Mouse (Mus musculus): ENCODE data around the gene Agbl2. TPM values are rescaled to one million over a fixed set of nuclear protein-coding genes. Genes with fewer than 3 reads are reported as not detected.
"Not testable (repeated sequence)": the region's sequence is repeated elsewhere in the genome, so short reads cannot be mapped to it uniquely, and the experiment has no call there.

Gene Agbl2
- polyA plus RNA-seq, 1 experiment, result 0.22 TPM

DNA sequence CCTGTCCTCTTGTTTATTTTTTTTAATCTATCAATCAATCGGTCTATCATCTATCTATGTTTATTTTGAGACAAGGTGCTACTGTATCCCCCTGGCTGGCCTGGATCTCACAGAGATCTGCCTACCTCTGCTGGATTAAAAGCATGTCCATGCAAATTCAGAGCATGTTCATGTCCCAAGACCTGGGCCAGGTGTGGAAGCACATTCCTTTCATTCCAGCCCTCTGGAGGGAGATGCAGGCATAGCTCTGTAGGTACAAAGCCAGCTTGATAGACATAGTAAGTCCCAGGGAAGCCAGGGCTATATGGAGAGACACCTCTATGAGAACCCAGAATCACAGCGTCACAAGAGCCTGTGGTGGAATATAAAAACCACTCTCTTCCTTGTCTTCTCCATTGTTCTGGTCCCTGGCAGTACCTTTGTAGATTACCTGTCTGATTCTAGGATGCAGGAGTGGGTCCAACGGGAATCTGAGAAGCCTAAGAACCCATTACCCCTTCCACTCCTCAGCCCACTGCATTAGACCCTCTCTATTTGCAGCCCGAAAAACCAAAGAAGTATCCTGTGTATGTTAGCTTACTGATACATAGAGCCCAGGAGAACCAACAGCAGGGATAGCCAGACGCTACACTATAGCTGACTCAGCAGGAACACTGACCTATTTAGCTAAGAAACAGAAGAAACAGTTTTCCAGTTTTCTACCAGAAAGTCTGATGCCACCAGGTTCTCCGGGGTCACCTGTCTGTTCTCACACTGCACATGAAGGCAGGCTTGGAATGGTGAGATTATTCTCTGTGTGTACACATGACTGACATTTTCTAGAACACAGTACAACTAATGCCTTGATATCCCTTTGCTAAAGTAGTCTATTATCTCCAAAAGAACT, 26.0 kb downstream of the Agbl2 start:
- 85% methylated on average over 6 of the region's 6 CpGs for WGBS
- DNase-seq (ENCODE audit: low read depth, low spot score), result no peak

DNA sequence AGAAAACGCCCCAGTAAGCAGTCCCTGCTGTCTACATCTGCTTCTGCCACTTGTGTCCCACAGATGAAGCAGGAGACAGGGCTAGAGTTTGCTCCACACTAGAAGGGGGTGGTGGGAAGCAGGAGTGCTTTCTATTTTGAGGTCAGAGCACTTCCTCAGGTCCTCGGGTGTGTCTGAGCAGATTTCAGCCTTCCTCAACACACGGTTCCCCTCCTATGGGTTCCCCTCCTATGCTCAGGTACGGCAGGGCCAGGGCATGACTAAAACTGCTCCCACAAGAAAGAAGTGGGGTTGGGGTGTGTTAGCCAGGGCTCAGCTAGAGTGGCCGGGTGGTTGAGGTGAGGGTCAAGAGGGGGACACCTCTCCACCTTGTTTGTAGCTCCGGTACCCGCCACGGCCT, 28.2 kb downstream of the Agbl2 start:
- DNase-seq (ENCODE audit: low read depth, low spot score), result no peak
- WGBS, result 79% methylated on average over 8 of the region's 8 CpGs

DNA sequence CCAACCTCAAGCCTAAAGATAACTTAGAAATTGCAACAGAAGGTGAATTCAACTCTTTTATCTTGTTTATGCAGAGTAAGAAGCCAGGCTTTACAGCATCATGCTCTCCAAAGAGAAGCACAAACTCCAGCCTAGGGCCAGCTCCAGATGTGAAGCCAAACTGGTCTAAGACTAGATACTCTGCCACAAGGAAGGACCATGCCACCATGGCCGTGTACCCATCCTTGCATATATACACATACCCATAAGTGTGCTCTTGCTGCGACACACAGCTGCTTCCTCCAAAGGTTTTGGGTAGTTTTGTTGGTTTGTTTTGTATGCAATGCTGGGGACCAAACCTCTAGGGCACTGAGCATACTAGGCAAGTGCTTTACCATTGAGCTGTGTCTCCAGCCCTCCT, 32.7 kb downstream of the Agbl2 start:
- 77% methylated on average over 2 of the region's 2 CpGs for WGBS
- no peak for DNase-seq (ENCODE audit: low read depth, low spot score)

DNA sequence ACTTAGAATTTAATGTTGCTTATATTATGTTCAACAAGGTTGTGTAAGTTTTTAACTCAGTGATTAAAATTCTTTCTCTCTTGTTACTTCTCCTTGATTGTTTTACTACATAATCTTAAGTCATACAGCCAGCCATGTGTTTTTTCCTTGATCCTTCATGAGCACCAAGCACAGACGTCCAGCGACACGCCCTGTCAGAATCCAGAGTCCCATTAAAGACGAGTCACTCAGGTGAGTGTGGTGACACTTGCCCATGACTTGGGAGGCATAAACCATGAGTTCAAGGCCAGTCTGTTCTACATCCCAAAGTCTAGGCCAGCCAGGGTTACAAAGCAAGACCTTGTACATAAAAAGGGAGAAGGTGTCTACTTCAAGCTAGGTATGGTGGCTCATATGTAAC, 33.6 kb downstream of the Agbl2 start:
- DNase-seq (ENCODE audit: low read depth, low spot score), result peak; percentile 51
- WGBS, result 33% methylated on average over 4 of the region's 4 CpGs

DNA sequence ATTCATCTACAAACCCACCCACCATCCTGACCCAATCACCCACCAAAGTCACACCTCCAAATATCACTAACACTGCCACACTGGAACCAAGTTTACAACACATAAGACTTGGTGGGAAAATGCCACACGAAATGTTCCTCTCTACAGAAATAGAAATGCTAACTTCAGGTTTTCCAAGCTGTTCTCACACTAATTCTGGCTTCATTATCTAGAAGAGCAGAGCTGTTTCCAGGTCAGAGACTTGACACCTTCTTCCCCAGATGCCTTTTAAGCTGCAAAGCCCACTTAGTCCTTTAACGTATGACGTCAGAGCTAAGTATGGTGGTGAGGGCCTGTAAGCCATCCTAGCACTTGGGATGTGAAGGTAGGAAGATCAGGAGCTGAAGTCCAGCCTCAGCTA, 36.2 kb downstream of the Agbl2 start:
- 93% methylated on average over 3 of the region's 3 CpGs for WGBS
- no peak for DNase-seq (ENCODE audit: low read depth, low spot score)

DNA sequence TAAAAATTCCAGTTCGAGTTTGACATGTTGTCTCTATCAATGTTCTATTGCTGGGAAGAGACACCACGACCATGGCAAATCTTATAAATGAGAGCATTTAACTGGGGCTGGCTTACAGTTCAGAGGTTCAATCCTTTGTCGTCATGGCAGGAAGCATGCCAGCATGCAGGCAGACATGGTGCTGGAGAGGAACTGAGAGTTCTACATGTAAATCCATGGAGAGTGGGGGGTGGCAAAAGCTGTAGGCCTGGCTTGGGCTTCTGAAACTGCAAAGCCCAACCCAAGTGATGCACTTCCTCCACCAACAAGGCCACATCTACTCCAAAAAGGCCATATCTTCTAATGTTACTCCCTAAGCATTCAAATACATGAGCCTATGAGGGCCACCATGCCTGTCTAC, 38.4 kb downstream of the Agbl2 start:
- WGBS, result 86% methylated on average over 3 of the region's 3 CpGs
- no peak for DNase-seq (ENCODE audit: low read depth, low spot score)

DNA sequence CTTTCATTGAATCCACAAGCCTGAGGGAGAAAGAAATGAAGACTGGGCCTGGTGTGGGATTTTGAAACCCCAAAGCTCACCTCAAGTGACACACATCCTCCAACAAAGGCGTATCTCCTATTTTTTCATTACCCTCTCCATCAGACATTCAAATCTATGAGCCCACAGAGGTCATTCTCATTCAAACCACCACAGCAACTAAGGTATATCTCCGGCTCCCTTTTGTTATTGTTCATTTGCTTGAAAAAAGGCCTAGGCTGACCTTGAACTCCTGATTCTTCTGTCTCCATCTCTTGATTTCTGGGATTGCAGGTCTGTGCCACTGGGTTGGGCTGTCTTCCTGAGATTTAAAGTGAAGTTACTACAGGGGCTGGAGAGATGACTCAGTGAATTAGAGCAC, 40.5 kb downstream of the Agbl2 start:
- WGBS, result 90% methylated on average over 2 of the region's 2 CpGs
- no peak for DNase-seq (ENCODE audit: low read depth, low spot score)

DNA sequence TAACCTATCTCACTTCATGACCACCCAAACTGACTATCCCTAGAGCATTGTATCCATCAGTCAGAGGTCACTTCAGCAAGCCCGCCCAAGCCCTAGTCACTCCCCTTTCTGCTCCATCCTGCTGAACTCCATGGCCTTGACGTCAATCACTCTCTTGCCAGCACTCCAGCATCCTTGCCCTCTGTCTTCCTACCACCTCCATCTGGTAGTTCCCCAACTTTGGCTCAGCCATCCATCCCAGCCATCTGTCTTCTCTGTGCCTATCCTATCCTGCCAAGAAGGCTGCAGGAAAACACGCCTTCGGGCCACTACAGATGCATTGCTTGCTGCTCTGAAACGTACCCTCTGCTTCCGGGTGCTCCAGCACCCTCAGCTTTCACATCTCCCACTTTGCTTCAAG, 41.3 kb downstream of the Agbl2 start:
- no peak for DNase-seq (ENCODE audit: low read depth, low spot score)
- 90% methylated on average over 6 of the region's 6 CpGs for WGBS

DNA sequence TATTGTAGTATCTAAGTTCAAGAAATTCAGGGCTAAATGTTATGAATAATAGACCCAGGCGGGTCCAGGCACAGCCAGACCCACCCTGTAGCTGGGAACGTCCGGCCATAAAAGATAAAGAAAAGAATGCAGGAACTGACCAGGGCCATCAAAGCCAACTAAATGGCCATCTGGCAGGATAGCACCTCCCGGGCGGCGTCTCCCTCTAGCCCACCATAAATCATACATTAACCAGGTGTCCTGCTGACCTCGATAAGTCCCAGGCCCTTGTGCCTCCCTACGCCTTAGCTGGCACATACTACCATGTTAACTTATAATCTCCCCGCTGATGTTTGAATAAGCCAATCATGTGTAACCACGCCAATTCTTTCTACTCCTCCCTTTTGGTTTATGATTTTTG, 42.0 kb downstream of the Agbl2 start:
- whole genome bisulfite sequencing, result 19% methylated on average over 10 of the region's 10 CpGs
- not testable (repeated sequence) for DNase-seq (ENCODE audit: low read depth, low spot score)

DNA sequence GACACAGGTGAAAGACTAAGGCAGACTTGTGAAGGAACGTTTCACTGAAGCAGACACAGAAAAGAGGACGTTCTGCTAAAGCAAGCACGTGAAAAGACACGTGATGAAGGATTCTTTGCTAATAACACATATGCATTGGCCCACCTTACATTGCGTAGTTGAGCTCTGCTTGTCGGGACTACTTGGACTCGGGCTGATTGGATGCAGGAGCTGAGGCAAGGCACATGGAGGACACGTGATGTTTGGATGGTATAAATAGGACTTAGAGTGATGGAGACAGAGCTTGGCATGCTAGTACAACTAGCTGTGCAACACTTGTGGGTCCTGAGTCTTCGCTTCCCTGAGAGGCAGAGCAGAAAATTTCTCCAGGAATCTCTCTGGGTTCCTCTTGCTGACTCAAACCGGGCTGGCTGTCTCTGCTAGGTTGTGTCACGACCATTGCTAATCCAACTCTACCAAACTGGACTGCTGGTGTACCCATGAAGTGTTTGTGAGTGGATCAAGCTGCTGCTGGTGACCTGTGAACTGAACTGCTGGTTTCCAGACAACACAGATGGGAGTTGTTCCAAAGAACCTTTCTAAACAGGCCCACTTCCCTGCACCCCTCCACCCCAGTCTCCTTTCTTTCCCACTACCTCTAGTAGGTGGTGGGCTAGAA, 43.1 kb downstream of the Agbl2 start:
- 86% methylated on average over 11 of the region's 11 CpGs for WGBS
- no peak for DNase-seq (ENCODE audit: low read depth, low spot score)

DNA sequence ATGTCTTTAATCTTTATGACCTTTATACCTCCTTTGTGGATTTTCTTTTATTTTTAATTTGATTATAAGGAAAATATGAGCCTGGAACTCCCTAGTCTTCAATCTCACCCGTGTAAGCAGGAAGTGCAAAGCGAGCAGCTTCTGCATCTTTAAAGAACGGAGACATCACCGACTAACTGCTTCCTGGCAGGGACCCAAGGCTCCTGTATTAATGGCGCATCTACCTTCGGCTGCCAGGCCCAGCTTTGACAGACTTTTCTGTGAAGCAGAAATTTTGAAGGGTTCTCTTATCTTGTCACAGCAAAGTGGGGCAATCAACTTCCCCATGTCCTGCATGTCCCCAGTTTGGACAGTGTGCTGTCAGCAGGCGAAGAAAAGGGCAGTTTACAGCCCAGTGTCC, 46.2 kb downstream of the Agbl2 start:
- WGBS, result 25% methylated on average over 7 of the region's 7 CpGs

DNA sequence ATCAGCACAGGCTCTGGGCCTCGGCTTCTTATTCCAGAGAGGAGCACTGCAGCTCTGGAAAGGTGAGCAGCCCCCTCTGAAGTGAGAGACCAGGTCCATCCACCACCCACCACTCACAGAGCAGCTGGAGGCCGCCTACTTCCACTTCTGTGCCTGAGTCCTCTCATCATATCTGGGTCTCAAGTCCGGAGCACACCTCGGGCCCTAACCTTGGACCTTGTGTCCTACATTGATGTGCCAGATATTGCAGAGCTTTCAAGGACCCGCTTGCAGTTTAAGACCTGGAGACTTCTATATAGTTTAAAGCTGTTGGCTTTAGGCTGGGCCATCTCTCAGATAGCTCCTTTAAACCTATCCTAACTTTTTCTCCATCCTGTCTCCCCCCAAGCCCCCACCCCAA, 51.0 kb downstream of the Agbl2 start:
- WGBS, result 62% methylated on average over 5 of the region's 5 CpGs
- no peak for DNase-seq (ENCODE audit: low read depth, low spot score)

More for the DNA sequence above, 46.2 kb downstream of the Agbl2 start:
- no peak for DNase-seq (ENCODE audit: low read depth, low spot score)

DNA sequence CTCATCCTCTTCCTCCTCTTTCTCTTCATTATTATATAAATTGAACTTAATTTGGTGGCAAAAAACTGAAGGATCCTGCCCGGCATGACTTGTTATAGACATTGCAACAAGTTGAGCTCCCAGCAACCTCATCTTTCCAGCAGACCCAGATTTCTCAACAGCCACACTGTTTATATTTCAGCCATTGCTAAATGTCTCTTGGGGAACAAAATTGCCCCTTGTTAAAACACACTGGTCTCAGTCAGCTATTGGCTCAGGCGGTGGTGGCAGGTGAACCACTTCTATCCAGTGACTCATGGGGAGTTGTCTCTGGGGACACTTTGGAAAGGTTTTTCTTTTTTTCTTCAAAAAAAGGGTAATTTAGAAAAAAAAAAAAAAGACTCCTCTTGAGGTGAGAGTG, 56.1 kb downstream of the Agbl2 start:
- 64% methylated on average over 2 of the region's 2 CpGs for WGBS
- DNase-seq (ENCODE audit: low read depth, low spot score), result no peak

DNA sequence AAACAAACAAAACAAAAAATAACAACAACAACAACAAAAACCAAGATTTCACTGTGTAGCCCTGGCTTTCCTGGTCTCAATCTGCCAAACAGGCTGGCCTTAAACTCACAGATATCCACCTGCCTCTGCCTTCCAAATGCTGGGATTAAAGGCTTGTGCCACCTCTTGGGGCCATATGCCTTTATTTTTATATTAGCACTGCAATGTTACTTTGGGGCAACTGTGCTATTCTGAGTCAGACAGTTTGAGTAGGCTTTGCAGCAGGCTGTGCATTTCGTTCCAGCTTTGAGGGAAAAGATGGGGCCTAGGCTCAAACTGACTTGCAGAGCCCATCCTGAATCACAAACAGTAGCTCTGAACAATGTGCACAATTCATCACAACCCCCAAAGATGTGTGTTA, 61.1 kb downstream of the Agbl2 start:
- WGBS, result 78% methylated on average over 1 of the region's 1 CpGs
- no peak for DNase-seq (ENCODE audit: low read depth, low spot score)

DNA sequence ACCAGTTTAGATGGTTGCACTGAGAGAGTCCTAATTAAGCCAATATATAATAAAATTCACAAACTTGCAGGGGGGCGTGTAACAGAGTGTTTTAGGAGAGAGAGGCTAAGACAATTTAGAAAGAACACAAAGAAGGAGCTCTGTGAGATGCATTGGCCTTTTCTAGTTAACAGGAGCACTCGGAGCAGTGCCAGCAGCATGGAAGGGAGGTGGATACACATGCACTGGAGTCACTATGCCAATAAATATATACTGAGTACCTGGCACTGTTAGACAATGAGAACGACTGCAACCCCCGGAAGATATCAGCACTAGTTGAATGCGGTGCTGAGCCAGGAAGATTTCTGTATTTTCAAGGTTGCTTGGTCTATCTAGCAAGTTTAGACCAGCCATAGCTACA, 61.7 kb downstream of the Agbl2 start:
- WGBS, result 70% methylated on average over 5 of the region's 5 CpGs

DNA sequence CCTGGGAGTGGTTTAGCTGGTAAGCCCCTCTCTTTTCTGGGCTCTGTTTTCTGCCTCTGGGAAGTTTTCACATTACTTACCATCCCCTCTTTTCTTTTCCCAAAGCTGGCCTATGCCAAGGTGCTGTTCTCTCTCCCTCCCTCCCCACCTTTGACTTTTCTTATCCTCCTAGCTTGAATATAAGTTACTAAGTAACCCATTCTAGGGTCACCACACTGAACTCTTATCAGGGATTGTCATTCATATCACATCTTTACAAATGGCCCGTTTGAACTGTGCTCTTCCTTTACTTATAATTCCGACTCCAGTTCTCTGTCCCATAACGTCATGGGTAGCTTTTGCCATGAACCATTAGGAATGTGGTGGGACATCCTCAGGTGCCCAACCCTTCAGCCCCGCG, 62.7 kb downstream of the Agbl2 start:
- 42% methylated on average over 5 of the region's 5 CpGs for WGBS
- DNase-seq (ENCODE audit: low read depth, low spot score), result no peak

More for the DNA sequence above, 61.7 kb downstream of the Agbl2 start:
- no peak for DNase-seq (ENCODE audit: low read depth, low spot score)

DNA sequence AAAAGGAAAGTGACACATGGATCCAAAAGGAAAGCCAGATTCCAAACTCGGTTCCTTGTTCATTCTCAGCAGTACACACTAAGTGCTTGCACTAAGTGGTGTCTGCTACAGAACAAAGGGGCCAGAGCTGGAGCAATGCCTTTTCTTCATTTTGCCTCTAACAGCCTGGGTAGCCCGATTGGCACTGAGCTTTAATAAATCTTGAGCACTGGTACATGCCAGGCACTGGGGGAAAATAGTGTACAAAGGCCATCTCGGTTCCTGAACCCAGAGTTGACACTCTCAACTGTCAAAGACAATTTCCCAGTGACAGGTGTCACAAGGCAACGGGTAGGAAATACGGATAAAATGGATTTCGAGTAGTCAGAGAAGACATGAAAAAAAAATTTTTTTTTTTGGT, 63.6 kb downstream of the Agbl2 start:
- no peak for DNase-seq (ENCODE audit: low read depth, low spot score)
- WGBS, result 28% methylated on average over 6 of the region's 6 CpGs

DNA sequence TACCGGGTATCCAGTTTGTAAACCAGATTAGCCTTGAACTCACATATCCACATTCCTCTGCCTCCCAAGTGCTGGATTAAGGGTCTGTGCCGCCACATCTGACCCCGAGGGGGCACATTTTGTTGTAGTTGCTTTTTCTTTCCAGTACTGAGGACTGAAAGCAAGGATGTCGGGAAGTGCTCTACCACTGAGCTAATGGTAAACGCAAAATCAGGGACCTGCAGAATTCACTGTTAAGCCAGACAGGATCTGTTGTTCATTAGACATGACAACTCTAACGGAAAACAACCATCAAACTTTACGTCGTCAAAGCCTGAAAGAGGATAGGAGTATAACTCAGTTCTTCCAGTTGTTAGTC, 64.0 kb downstream of the Agbl2 start:
- WGBS, result 2% methylated on average over 8 of the region's 8 CpGs
- DNase-seq (ENCODE audit: low read depth, low spot score), result no peak

DNA sequence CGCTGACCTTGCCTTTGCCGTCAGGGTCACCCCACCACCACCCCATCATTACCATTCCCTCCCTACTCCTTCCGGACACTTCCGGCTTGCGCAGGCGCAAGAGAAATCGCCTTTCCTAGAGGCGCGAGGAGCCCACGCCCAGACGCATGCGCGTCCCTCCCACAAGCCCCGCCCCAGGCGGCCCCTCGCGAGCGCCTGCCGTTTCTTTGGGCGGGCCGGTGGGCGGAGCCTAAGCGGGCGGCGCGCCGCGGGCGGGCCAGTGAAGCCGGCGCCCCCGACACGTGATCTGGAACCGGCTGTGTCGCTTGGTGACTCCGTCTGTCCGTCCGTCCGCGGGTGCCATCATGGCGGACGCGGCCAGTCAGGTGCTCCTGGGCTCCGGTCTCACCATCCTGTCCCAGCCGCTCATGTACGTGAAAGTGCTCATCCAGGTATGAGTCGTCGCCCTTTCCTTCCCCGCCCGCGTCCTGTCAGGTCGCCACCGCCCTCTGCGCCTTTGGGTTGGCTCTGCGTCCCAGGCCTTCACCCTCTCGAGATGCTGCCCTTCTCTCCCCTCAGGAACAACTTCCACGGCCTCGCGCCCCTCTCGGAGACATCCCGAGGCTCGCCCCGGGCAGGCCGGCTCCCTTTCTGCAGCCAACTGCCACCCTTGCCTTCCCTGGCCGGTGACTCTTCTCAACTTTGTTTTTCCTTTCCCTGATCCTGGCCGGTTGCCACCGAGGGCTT, 64.6 kb downstream of the Agbl2 start, which contains the start of gene Mtch2:
Mtch2 (plus strand) TSS at position 201 of the 726 bp plus-strand sequence.
- WGBS, result 1% methylated on average over 66 of the region's 67 CpGs
- DNase-seq (ENCODE audit: low read depth, low spot score), result peak; percentile 96

DNA sequence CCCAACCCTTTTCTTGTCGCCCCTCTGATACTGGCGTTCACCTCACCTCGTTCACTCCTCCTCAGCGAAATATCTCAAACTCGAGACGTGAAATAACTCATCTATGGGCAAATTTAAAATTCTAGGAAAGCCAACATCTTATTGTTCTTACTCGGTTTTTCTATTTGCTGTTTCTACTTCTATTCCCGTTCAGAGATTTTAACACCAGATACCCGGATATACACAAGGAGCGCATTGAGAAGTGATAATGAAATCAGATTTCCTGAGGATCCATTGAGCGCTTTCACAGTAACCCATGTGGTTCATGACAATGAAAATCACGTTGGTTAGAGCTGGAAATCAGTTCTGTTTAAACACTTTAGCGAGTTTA, 65.1 kb downstream of the Agbl2 start:
- no peak for DNase-seq (ENCODE audit: low read depth, low spot score)
- under 1% methylated on average over 13 of the region's 13 CpGs for WGBS

DNA sequence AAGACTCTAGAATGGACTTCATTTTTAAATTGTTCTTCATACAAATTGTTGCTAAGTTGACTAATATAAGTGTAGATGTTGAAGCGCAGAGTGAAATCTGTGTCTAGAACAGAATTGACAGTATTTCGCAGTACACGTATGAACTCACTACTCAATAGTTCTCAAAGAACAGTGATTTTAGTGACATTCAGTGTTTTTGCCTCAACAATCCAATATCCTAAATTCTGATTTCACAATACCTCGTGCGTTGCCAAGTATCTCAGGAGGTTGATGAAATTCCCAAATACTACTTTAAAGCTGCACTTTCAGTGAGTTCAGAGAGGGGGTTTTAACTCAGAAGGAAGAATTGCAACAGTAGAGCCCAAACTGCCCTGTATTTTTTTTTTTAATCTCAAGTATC, 65.8 kb downstream of the Agbl2 start:
- no peak for DNase-seq (ENCODE audit: low read depth, low spot score)
- WGBS, result 74% methylated on average over 5 of the region's 5 CpGs
